Mouse (Mus musculus) cerebellum, adult 2 months (tissue): ENCODE data around the gene Iqsec1. TPM values are rescaled to one million over a fixed set of nuclear protein-coding genes. Genes with fewer than 3 reads are reported as not detected.

Experiments
- DNase-seq, 2 experiments: peaks; one replicate each; pipeline ENCODE4 v3.0.0; 2021
- H3K27ac ChIP-seq: fragments of 200-500 bp; 2 replicates; pipeline ENCODE4 v1.5.1; 2012; ENCODE audit warnings: low read length, control low read depth, inconsistent platforms; ENCODE audit not compliant: insufficient read depth
- H3K27me3 ChIP-seq: fragments of 200-500 bp; 2 replicates; pipeline ENCODE4 v1.6.1; 2012; ENCODE audit warnings: inconsistent platforms, mild to moderate bottlenecking, low read length, moderate library complexity; ENCODE audit not compliant: control insufficient read depth, insufficient read depth
- H3K4me1 ChIP-seq: fragments of 200-500 bp; 2 replicates; pipeline ENCODE4 v1.6.1; 2011; ENCODE audit warnings: low read length; ENCODE audit not compliant: control insufficient read depth, insufficient read depth
- H3K4me3 ChIP-seq: fragments of 200-500 bp; replicated peaks from 2 replicates; pipeline ENCODE3; 2011; ENCODE audit warnings: mild to moderate bottlenecking, low read depth, low read length, control low read depth; ENCODE audit not compliant: insufficient read depth
- CTCF ChIP-seq: fragments of 200-500 bp; IDR thresholded peaks from 2 replicates; pipeline ENCODE4 v1.5.1; 2011; ENCODE audit warnings: low read depth, mild to moderate bottlenecking, control low read depth, low read length, moderate library complexity, borderline replicate concordance; ENCODE audit not compliant: insufficient read depth
- POLR2A ChIP-seq: fragments of 200-500 bp; IDR thresholded peaks from 2 replicates; pipeline ENCODE4 v1.6.1; 2011; ENCODE audit warnings: low read length, control low read depth, borderline replicate concordance; ENCODE audit not compliant: insufficient read depth
- WGBS: fragments of 180-500 bp; shearing (Covaris S2); methylation state at CpG from one replicate; pipeline ENCODE4 v1.1.7; 2018; 5-methylcytosine and 5-hydroxymethylcytosine counted together
- polyA plus RNA-seq: library from polyadenylated mRNA; depleted of rRNA; stranded (reverse); fragments of >200 nt; gene quantifications from 2 replicates; pipeline ENCODE4 v1.2.3, GENCODE M21; 2012

The Iqsec1 gene
- polyA plus RNA-seq, 1 experiment = 249 TPM

- no peaks in the 10 kb centered on the region for H3K27me3 ChIP-seq
- no peak overlapping the region for H3K27ac ChIP-seq
- TF ChIP-seq POLR2A (no peak), CTCF (no peak)
- WGBS = 73% methylated on average over 2 of the region's 2 CpGs
- H3K4me3 ChIP-seq = no peak overlapping the region
- no peak for DNase-seq
- H3K4me1 ChIP-seq = no peaks in the 10 kb centered on the region
Observed at GRCm38 (mm10) chr6:90880975-90881374, 107.5 kb downstream of the Iqsec1 start.

GRCm38 (mm10) chr6:90880404-90880803 lies 108.1 kb downstream of the Iqsec1 start:
- Histone ChIP-seq H3K4me1 (no peaks in the 10 kb centered on the region), H3K27me3 (no peaks in the 10 kb centered on the region), H3K4me3 (no peak overlapping the region), H3K27ac (no peak overlapping the region)
- no peak for DNase-seq
- WGBS = 48% methylated on average over 3 of the region's 3 CpGs
- TF ChIP-seq POLR2A (no peak), CTCF (no peak)

- no peak for DNase-seq
Observed at GRCm38 (mm10) chr6:90871581-90871980, 116.9 kb downstream of the Iqsec1 start.

GRCm38 (mm10) chr6:90868033-90868432 lies 120.5 kb downstream of the Iqsec1 start:
- no peaks in the 10 kb centered on the region for H3K27me3 ChIP-seq
- 85% methylated on average over 3 of the region's 3 CpGs for WGBS
- H3K27ac ChIP-seq = no peak overlapping the region
- H3K4me1 ChIP-seq = no peaks in the 10 kb centered on the region
- TF ChIP-seq POLR2A = no peak
- TF ChIP-seq CTCF = no peak
- no peak for DNase-seq
- H3K4me3 ChIP-seq = no peak overlapping the region

More at GRCm38 (mm10) chr6:90871581-90871980, 116.9 kb downstream of the Iqsec1 start:
- no peak overlapping the region for H3K27ac ChIP-seq
- TF ChIP-seq POLR2A (no peak), CTCF (no peak)
- H3K4me1 ChIP-seq = no peaks in the 10 kb centered on the region
- WGBS = 81% methylated on average over 8 of the region's 8 CpGs
- H3K4me3 ChIP-seq = no peak overlapping the region
- no peaks in the 10 kb centered on the region for H3K27me3 ChIP-seq

GRCm38 (mm10) chr6:90861370-90861769 lies 127.1 kb downstream of the Iqsec1 start:
- TF ChIP-seq POLR2A (no peak), CTCF (no peak)
- Histone ChIP-seq H3K27ac (no peak overlapping the region), H3K27me3 (no peaks in the 10 kb centered on the region), H3K4me1 (no peaks in the 10 kb centered on the region), H3K4me3 (no peak overlapping the region)
- no peak for DNase-seq
- WGBS = 86% methylated on average over 1 of the region's 1 CpGs

GRCm38 (mm10) chr6:90857844-90858243 lies 130.6 kb downstream of the Iqsec1 start:
- H3K4me3 ChIP-seq = no peak overlapping the region
- TF ChIP-seq CTCF = no peak
- TF ChIP-seq POLR2A = no peak
- no peaks in the 10 kb centered on the region for H3K4me1 ChIP-seq
- H3K27me3 ChIP-seq = no peaks in the 10 kb centered on the region
- no peak overlapping the region for H3K27ac ChIP-seq
- DNase-seq = no peak
- WGBS = 83% methylated on average over 1 of the region's 1 CpGs

GRCm38 (mm10) chr6:90852360-90852759 lies 136.1 kb downstream of the Iqsec1 start:
- H3K4me3 ChIP-seq = no peak overlapping the region

GRCm38 (mm10) chr6:90848068-90848467 lies 140.4 kb downstream of the Iqsec1 start:
- 62% methylated on average over 1 of the region's 1 CpGs for WGBS
- no peak for DNase-seq
- Histone ChIP-seq H3K27ac (no peak overlapping the region), H3K27me3 (no peaks in the 10 kb centered on the region), H3K4me1 (no peaks in the 10 kb centered on the region), H3K4me3 (no peak overlapping the region)
- TF ChIP-seq CTCF = no peak
- TF ChIP-seq POLR2A = no peak

More at GRCm38 (mm10) chr6:90852360-90852759, 136.1 kb downstream of the Iqsec1 start:
- H3K4me1 ChIP-seq = no peaks in the 10 kb centered on the region
- no peak overlapping the region for H3K27ac ChIP-seq
- DNase-seq = no peak
- no peak for TF ChIP-seq POLR2A
- no peak for TF ChIP-seq CTCF
- H3K27me3 ChIP-seq = no peaks in the 10 kb centered on the region
- WGBS = 48% methylated on average over 2 of the region's 2 CpGs

- Histone ChIP-seq H3K27me3 (no peaks in the 10 kb centered on the region), H3K4me1 (no peaks in the 10 kb centered on the region), H3K27ac (no peak overlapping the region), H3K4me3 (no peak overlapping the region)
- 72% methylated on average over 2 of the region's 2 CpGs for WGBS
- no peak for DNase-seq
- no peak for TF ChIP-seq POLR2A
- no peak for TF ChIP-seq CTCF
Observed at GRCm38 (mm10) chr6:90847523-90847922, 141.0 kb downstream of the Iqsec1 start.
